In the genomic region with DNA sequence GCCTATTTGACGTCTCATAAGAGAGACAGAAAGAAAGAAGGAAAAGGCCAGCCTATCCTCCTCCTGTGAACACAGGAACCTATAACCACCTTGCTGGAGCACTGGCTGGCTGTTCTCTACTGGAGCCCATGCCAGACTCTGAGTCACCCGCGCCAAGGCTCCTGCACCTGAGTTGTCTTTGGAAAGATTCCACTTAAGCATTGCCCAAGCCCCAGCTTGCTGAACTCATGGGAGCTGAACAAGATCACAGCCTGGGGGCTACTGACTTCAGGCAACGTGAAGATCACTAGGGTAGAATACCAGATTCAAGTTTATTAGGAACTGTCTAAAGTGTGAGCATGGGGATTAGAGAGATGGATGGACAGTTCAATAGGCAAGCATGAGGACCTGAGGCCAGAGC, we compare ENCODE assay signal across 12 mouse cellular contexts.
DNase-seq lines count a peak whose midpoint lies in the region; ATAC-seq and TF ChIP-seq lines count a peak whose summit lies in the region.
"Had no signal": no experiment of that assay in that cellular context is flagged by ENCODE, and none has a peak within 500 bp of the region (broad histone marks: within the 10 kb centered on the region; RNA-seq: fewer than 3 reads in every experiment).

No protein-coding gene starts in this region.

- H3K4me2 ChIP-seq in liver, postnatal 0 days (ENCODE audit: low read depth, low read length), result no peak overlapping the region
- H3K4me2 ChIP-seq: forebrain, embryonic 15.5 days; hindbrain, embryonic 12.5 days; limb, embryonic 15.5 days had no signal

- peaks cover 3% of the 10 kb centered on the region; the same call in 1 of the 2 replicates for H3K36me3 ChIP-seq in liver, adult 2 months (ENCODE audit: control insufficient read depth, insufficient read depth, low read length)
- H3K36me3 ChIP-seq in liver, postnatal 0 days (replicated peaks; ENCODE audit: insufficient read depth, low read length), result peaks cover 4% of the 10 kb centered on the region; the same call in 1 of the 2 replicates
- H3K36me3 ChIP-seq: forebrain, embryonic 15.5 days; hindbrain, embryonic 12.5 days; limb, embryonic 15.5 days had no signal

- no peaks in the 10 kb centered on the region for H3K27me3 ChIP-seq in liver, adult 2 months (ENCODE audit: control insufficient read depth, insufficient read depth, low read length)
- H3K27me3 ChIP-seq in liver, postnatal 0 days (ENCODE audit: insufficient read depth, low read length), result no peaks in the 10 kb centered on the region
- H3K27me3 ChIP-seq: forebrain, embryonic 15.5 days; hindbrain, embryonic 12.5 days; limb, embryonic 15.5 days had no signal

- 28% methylated on average over 4 of the region's 4 CpGs for WGBS in liver, adult 2 months
- WGBS in liver, postnatal 0 days (ENCODE audit: insufficient replicate concordance), result 83% methylated on average over 4 of the region's 4 CpGs

- peak; percentile 81 for DNase-seq in liver, adult 2 months (ENCODE audit: extremely low read depth, low read depth, low spot score)
- no peak for DNase-seq in liver, postnatal 0 days
- peak; percentile 63 for DNase-seq in adrenal gland, postnatal 10 days
- DNase-seq in cerebellum, adult 9-10 months, result peak; percentile 74
- peak; percentile 57 for DNase-seq in lung, postnatal 14 days
- DNase-seq in frontal cortex, postnatal 25 days (ENCODE audit: low spot score in 2 of 2), result no peak
- DNase-seq in right cerebral cortex, adult 18-20 months, result no peak
- DNase-seq in gastrocnemius, postnatal 4 days (ENCODE audit: low spot score in 2 of 2), result no peak
- DNase-seq: kidney, postnatal 10 days had no signal

- TF ChIP-seq CTCF in liver, adult 2 months (IDR thresholded peaks at IDR 0.05; ENCODE audit: low read depth, low read length), result no peak
- TF ChIP-seq CTCF in liver, postnatal 0 days (IDR thresholded peaks at IDR 0.05; ENCODE audit: low read depth), result no peak

- no peak for TF ChIP-seq EP300 in liver, postnatal 0 days (IDR thresholded peaks at IDR 0.05; ENCODE audit: low read depth)

- no peak overlapping the region for H3K4me3 ChIP-seq in liver, adult 2 months (ENCODE audit: insufficient read depth, low read depth, low read length)
- H3K4me3 ChIP-seq in liver, postnatal 0 days (ENCODE audit: low read depth, low read length), result no peak overlapping the region
- H3K4me3 ChIP-seq: forebrain, embryonic 15.5 days; hindbrain, embryonic 12.5 days; limb, embryonic 15.5 days had no signal

- no peak for TF ChIP-seq POLR2A in liver, adult 2 months (IDR thresholded peaks at IDR 0.05; ENCODE audit: extremely low read depth, insufficient read depth, low read length)

- H3K9me3 ChIP-seq in liver, postnatal 0 days (ENCODE audit: low read length), result no peaks in the 10 kb centered on the region
- H3K9me3 ChIP-seq: forebrain, embryonic 15.5 days; hindbrain, embryonic 12.5 days; limb, embryonic 15.5 days had no signal

- no peak overlapping the region for H3K9ac ChIP-seq in liver, adult 2 months (ENCODE audit: low read depth, low read length)
- no peak overlapping the region for H3K9ac ChIP-seq in liver, postnatal 0 days (replicated peaks)
- H3K9ac ChIP-seq: forebrain, embryonic 15.5 days; hindbrain, embryonic 12.5 days; limb, embryonic 15.5 days had no signal

- peaks cover 11% of the 10 kb centered on the region for H3K4me1 ChIP-seq in liver, adult 2 months (ENCODE audit: control insufficient read depth, insufficient read depth, low read length)
- H3K4me1 ChIP-seq in liver, postnatal 0 days (ENCODE audit: insufficient read depth), result peaks cover 8% of the 10 kb centered on the region
- H3K4me1 ChIP-seq: forebrain, embryonic 15.5 days had no signal

- peaks cover 13% of the 10 kb centered on the region; the same call in 1 of the 2 replicates for H3K79me2 ChIP-seq in liver, adult 2 months (ENCODE audit: control insufficient read depth, insufficient read depth, low read length)

- no peak for ATAC-seq in liver, postnatal 0 days
- ATAC-seq: forebrain, embryonic 15.5 days had no signal

- no peak overlapping the region for H3K27ac ChIP-seq in liver, adult 2 months (replicated peaks; ENCODE audit: insufficient read depth, low read depth, low read length)
- H3K27ac ChIP-seq in liver, postnatal 0 days (ENCODE audit: low read depth), result no peak overlapping the region
- H3K27ac ChIP-seq: forebrain, embryonic 15.5 days; hindbrain, embryonic 12.5 days had no signal

Comparison
In these comparisons a context has a peak if more than half of its experiments do, and no peak if none do; other contexts are left out.
1. DNase-seq: peak in liver, adult 2 months (single experiment), adrenal gland, postnatal 10 days (single experiment), cerebellum, adult 9-10 months (single experiment) and lung, postnatal 14 days (single experiment); none in liver, postnatal 0 days (single experiment), frontal cortex, postnatal 25 days (0 of 2), right cerebral cortex, adult 18-20 months (single experiment) and gastrocnemius, postnatal 4 days (0 of 2).